Mouse (Mus musculus): ENCODE measurements around the gene Inca1.

DNA sequence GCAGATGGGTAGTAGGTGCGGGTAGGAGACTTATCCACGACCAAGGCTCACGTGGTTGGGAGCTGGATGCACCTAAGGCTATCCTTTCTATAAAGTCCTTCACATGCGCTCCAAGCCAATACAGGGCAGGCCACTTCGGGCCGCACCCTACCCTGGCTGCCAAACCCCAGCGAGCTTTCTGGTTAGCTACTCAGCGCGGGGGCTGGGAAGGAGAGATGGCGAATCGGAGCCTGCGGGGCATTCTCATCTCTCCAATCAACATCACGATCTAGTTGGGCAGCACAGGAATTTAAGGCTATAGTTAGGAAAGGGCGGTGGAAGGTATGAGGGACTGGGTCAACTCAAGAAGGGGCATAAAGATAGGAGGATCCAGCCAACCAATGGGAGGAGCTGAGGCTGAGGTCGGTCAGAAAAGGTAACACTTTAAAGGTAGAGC lies 31.6 kb downstream of the Inca1 start:
- no peak for TF ChIP-seq CTCF (IDR thresholded peaks at IDR 0.05; ENCODE audit: control insufficient read depth, insufficient read depth, insufficient read length)
- no peak for TF ChIP-seq CEBPB (IDR thresholded peaks at IDR 0.05; ENCODE audit: low read depth)
- no peak for TF ChIP-seq MYOD1 (IDR thresholded peaks at IDR 0.05; ENCODE audit: control insufficient read depth, insufficient read length, low read depth)
- peak; percentile 65 for TF ChIP-seq USF1 (IDR thresholded peaks at IDR 0.05; ENCODE audit: low read depth)

All from C2C12 (cell line).